Mouse (Mus musculus) E14TG2a.4 (cell line): ENCODE results near the gene Susd6.

ENCODE experiments used
- CTCF ChIP-seq: conservative IDR thresholded peaks from 2 replicates; pipeline ENCODE4 v1.5.1; 2014; ENCODE audit warnings: low read length
- NANOG ChIP-seq: IDR thresholded peaks from 2 replicates; pipeline ENCODE4 v1.6.1; 2014; ENCODE audit warnings: borderline replicate concordance, low read length, mixed read lengths
- POU5F1 ChIP-seq: IDR thresholded peaks from 2 replicates; pipeline ENCODE4 v1.6.1; 2014; ENCODE audit warnings: low read length, borderline replicate concordance

DNA sequence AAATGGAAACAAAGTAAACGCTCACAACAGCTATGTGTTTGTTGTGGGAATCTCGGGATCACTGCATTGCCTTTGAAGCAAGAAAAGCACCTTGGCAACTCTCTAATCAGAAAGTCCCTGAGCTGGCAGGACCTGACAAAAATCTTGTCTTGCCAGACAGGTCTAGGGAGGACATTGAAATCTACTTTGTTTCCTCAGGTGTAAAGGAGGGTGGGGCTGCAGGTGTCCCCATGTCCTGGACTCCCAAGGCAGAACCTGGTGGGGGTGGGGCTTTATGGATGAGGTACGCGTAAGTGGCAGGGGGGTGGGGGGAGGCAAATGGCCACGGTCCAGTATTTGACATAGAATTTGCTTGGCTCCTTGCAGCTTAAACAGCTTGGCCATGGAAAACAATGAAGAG lies 133.3 kb downstream of the Susd6 start:
- TF ChIP-seq CTCF (no peak), POU5F1 (no peak), NANOG (no peak)
